Mouse (Mus musculus) spleen, postnatal 4 days (tissue): ENCODE measurements around the gene Rilp.
A peak's percentile ranks its signal among the peaks of the same experiment; 100 is the strongest.

Experiments used
- DNase-seq, 2 experiments: peaks; one replicate each; pipeline ENCODE4 v3.0.0; 2022; ENCODE audit warnings: low spot score in 2 of 2

The Rilp gene

GRCm38 (mm10) chr11:75557142-75557541 lies 47.2 kb downstream of the Rilp start:
- DNase-seq = no peak

- no peak for DNase-seq
Measured at GRCm38 (mm10) chr11:75558101-75558500, 48.2 kb downstream of the Rilp start.

- DNase-seq = no peak
Measured at GRCm38 (mm10) chr11:75559870-75560504, 50.1 kb downstream of the Rilp start.

GRCm38 (mm10) chr11:75560530-75561409 lies 50.9 kb downstream of the Rilp start:
- DNase-seq = peak in 1 of 2 experiments; percentile 62

GRCm38 (mm10) chr11:75561410-75561791 lies 51.5 kb downstream of the Rilp start:
- DNase-seq = no peak
